Mouse (Mus musculus) fat pad, adult 2 months (tissue): ENCODE results near the gene Ucp2.

Source experiments
- DNase-seq: peaks from one replicate; pipeline ENCODE4 v3.0.0-alpha.2; 2011; ENCODE audit warnings: low read depth, low spot score; ENCODE audit errors: extremely low read depth

The Ucp2 gene

GRCm38 (mm10) chr7:100501844-100502373 is 8.8 kb downstream of the Ucp2 start:
- DNase-seq, result no peak

GRCm38 (mm10) chr7:100502374-100502922 is 9.3 kb downstream of the Ucp2 start:
- DNase-seq, result no peak

GRCm38 (mm10) chr7:100503076-100503475 is 9.9 kb downstream of the Ucp2 start:
- no peak for DNase-seq

GRCm38 (mm10) chr7:100504740-100505487 is 11.8 kb downstream of the Ucp2 start:
- DNase-seq, result no peak

- no peak for DNase-seq
Measured at GRCm38 (mm10) chr7:100506494-100506893, 13.4 kb downstream of the Ucp2 start.

GRCm38 (mm10) chr7:100508670-100509069 is 15.5 kb downstream of the Ucp2 start:
- no peak for DNase-seq

- DNase-seq, result no peak
Measured at GRCm38 (mm10) chr7:100511602-100512001, 18.5 kb downstream of the Ucp2 start.

GRCm38 (mm10) chr7:100514573-100514972 is 21.4 kb downstream of the Ucp2 start, which contains the start of gene Dnajb13:
TSS of gene Dnajb13 (minus strand) at chr7:100514960.
- no peak for DNase-seq

- no peak for DNase-seq
Measured at GRCm38 (mm10) chr7:100520204-100520603, 27.1 kb downstream of the Ucp2 start.

GRCm38 (mm10) chr7:100520663-100521285 is 27.6 kb downstream of the Ucp2 start:
- no peak for DNase-seq

GRCm38 (mm10) chr7:100522222-100522621 is 29.1 kb downstream of the Ucp2 start:
- DNase-seq, result no peak

GRCm38 (mm10) chr7:100524669-100525068 is 31.5 kb downstream of the Ucp2 start:
- DNase-seq, result no peak

GRCm38 (mm10) chr7:100530766-100531165 is 37.6 kb downstream of the Ucp2 start:
- DNase-seq, result no peak

- DNase-seq, result no peak
Measured at GRCm38 (mm10) chr7:100533503-100533902, 40.4 kb downstream of the Ucp2 start.

GRCm38 (mm10) chr7:100534216-100534615 is 41.1 kb downstream of the Ucp2 start:
- DNase-seq, result no peak

- no peak for DNase-seq
Measured at GRCm38 (mm10) chr7:100535831-100536230, 42.7 kb downstream of the Ucp2 start.

- DNase-seq, result peak; percentile 54
Measured at GRCm38 (mm10) chr7:100536804-100537518, 43.8 kb downstream of the Ucp2 start, which contains the start of gene Coa4. TSS of gene Coa4 (plus strand) at chr7:100537071.

- no peak for DNase-seq
Measured at GRCm38 (mm10) chr7:100537519-100537902, 44.4 kb downstream of the Ucp2 start.

GRCm38 (mm10) chr7:100539516-100539915 is 46.4 kb downstream of the Ucp2 start:
- no peak for DNase-seq

GRCm38 (mm10) chr7:100544437-100544836 is 51.3 kb downstream of the Ucp2 start:
- no peak for DNase-seq

GRCm38 (mm10) chr7:100547631-100548030 is 54.5 kb downstream of the Ucp2 start:
- DNase-seq, result no peak
